Mouse (Mus musculus): Measurements from ENCODE around the gene Vwa3b.

GRCm38 (mm10) chr1:37011626-37012209, 14.7 kb upstream of the Vwa3b start:
- TF ChIP-seq CTCF (IDR thresholded peaks at IDR 0.05; ENCODE audit: low read depth, low read length) (no peak), POLR2A (IDR thresholded peaks at IDR 0.05; ENCODE audit: extremely low read depth, insufficient read depth, low read length) (no peak)

All from liver, adult 2 months (tissue).